Mouse (Mus musculus): ENCODE data around the gene Slc35f1.

DNA sequence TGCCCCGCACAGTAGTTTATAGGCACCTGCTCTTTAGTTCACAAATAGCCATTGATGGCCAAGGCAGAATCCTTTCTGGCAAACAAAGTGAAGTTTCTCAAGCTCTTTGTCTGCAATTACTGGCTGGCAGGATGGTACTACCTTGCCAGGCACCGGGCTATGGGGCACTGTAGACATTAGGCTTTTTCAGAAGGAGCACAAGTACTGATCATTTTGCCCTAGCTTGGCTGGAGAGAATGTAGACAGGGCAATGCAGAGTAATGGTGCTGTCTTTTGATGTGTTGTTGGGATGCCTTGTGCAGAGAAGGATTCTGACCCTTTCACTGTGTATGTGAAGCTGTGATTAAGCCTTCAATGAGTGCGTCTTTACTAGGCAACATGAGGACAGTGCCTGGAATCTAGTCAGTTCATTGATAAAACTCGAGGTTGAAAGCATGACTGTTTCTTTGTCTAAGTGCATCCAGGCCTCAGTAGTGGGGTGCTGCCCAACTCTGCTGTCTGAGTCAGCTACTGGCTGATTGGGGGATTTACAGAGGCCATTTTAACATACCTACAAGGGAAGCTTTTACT lies 57.8 kb downstream of the Slc35f1 start:
- TF ChIP-seq GATA1 (IDR thresholded peaks at IDR 0.05; ENCODE audit: borderline replicate concordance, low read length), result no peak
- no peak for TF ChIP-seq FLI1 (IDR thresholded peaks at IDR 0.05; ENCODE audit: low read length)
